Mouse (Mus musculus) heart, adult 2 months (tissue): Measurements from ENCODE around the gene Slc26a8.

Experiments used
- CTCF ChIP-seq: fragments of 200-600 bp; IDR thresholded peaks from 2 replicates; pipeline ENCODE4 v1.8.1; 2022; ENCODE audit warnings: antibody characterized with exemption, mild to moderate bottlenecking, moderate library complexity
- EP300 ChIP-seq: fragments of 200-500 bp; IDR thresholded peaks from 2 replicates; pipeline ENCODE4 v1.6.1; 2011; ENCODE audit warnings: low read depth, low read length, control low read depth; ENCODE audit not compliant: insufficient read depth
- POLR2A ChIP-seq: fragments of 200-500 bp; IDR thresholded peaks from 2 replicates; pipeline ENCODE4 v1.6.1; 2011; ENCODE audit warnings: mild to moderate bottlenecking, low read depth, low read length, control low read depth; ENCODE audit not compliant: insufficient read depth

DNA sequence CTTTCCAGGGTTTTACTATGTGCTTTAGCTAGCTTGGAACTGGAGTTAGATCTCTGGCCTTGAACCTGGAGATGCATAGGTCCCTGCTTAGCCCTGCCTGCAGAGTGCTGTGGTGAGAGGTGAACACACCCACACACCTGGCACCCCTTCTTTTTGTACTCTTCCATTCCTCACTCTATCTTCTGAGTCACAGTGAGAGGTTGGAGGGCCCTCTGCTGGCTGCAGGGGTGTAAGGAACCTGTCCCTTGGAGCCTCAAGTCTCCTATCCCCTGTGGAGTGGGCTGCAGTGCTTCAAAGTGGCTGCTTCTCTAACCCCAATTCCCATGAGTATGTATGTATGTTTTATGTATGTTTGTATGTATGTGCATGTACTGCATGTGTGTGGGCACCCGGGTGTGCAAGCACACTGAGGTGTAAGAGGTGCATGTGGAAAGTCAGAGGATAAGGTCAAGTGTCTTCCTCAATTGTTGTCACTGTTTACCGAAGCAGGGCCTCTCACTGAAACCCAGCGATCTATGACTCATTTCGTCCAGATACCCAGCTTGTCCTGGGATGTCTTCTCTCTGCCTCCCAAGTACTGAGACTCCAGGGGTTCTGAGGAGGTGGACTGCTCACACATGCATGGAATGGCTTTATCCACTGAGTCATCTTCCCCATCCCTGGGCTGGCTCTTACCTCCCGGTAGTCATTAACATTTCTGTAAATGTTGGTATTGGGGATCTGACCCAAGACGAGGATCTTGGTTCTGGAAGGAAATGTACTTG is 41.2 kb downstream of the Slc26a8 start:
- TF ChIP-seq CTCF (peak; percentile 65), EP300 (no peak), POLR2A (no peak)
